Mouse (Mus musculus): ENCODE results near the gene Ttc7b.

DNA sequence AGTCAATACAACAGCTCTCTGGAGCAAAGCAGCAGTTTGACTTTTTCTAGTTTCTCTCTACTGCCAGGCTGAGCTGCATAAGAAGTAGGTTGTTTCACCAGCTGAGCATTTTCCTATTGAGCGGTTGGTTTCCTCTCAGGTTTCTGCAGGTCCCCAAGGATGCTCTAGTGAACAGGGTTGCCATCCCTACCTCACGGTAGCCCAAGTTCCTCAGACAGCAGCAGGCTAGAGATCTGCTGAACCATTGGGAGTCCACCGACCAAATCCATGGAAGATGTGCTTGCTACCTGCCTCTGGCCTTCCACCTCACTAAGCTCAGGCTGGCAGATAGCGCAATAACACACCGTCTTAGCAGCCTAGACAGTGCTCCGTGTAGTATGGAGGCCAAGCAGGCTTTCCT lies 95.6 kb downstream of the Ttc7b start:
- TF ChIP-seq HCFC1 (IDR thresholded peaks at IDR 0.05; ENCODE audit: borderline replicate concordance, insufficient read depth, low read length) (no peak), CHD2 (IDR thresholded peaks at IDR 0.05; ENCODE audit: low read depth, low read length) (no peak), MAFK (IDR thresholded peaks at IDR 0.05; ENCODE audit: insufficient read depth, low read depth, low read length) (no peak), ZNF384 (IDR thresholded peaks at IDR 0.05; ENCODE audit: low read depth, low read length) (no peak)
